Mouse (Mus musculus): ENCODE measurements around the gene Tex30. TPM values are rescaled to one million over a fixed set of nuclear protein-coding genes. Genes with fewer than 3 reads are reported as not detected.
A peak's percentile ranks its signal among the peaks of the same experiment; 100 is the strongest.

Gene Tex30
- 24.3 and 25.1 TPM in 2 replicates for polyA plus RNA-seq (2012; rRNA removed)

- H3K4me1 ChIP-seq (replicated peaks; ENCODE audit: control insufficient read depth, insufficient read depth, low read length): peaks cover 3% of the 10 kb centered on the region
- H3K4me3 ChIP-seq (ENCODE audit: control insufficient read depth, insufficient read depth, low read length): peak within 1 kb of the TSS; percentile 74
- under 1% methylated on average over 55 of the region's 55 CpGs for WGBS
- TF ChIP-seq CTCF (IDR thresholded peaks at IDR 0.05; ENCODE audit: borderline replicate concordance, control insufficient read depth, extremely low read depth, insufficient read depth, low read length, poor library complexity) (no peak), POLR2A (IDR thresholded peaks at IDR 0.05; ENCODE audit: control insufficient read depth, extremely low read depth, insufficient read depth, low read length, poor library complexity) (peak; percentile 87)
- peak; percentile 93 for DNase-seq
- H3K36me3 ChIP-seq (ENCODE audit: control insufficient read depth, insufficient read depth, low read length): no peaks in the 10 kb centered on the region
- no peaks in the 10 kb centered on the region for H3K27me3 ChIP-seq (ENCODE audit: control insufficient read depth, insufficient read depth, low read length)
- H3K27ac ChIP-seq (ENCODE audit: control insufficient read depth, insufficient read depth, low read length): peak within 1 kb of the TSS; percentile 64
These were observed at the start of gene Tex30 for GRCm38 (mm10) chr1:44102259-44102717. Gene Tex30, minus strand, starts transcription at chr1:44102441.

- TF ChIP-seq POLR2A (IDR thresholded peaks at IDR 0.05; ENCODE audit: control insufficient read depth, extremely low read depth, insufficient read depth, low read length, poor library complexity): no peak
- TF ChIP-seq CTCF (IDR thresholded peaks at IDR 0.05; ENCODE audit: borderline replicate concordance, control insufficient read depth, extremely low read depth, insufficient read depth, low read length, poor library complexity): no peak
- H3K4me3 ChIP-seq (ENCODE audit: control insufficient read depth, insufficient read depth, low read length): no peak overlapping the region
- no peak overlapping the region for H3K27ac ChIP-seq (ENCODE audit: control insufficient read depth, insufficient read depth, low read length)
- no peaks in the 10 kb centered on the region for H3K36me3 ChIP-seq (ENCODE audit: control insufficient read depth, insufficient read depth, low read length)
- DNase-seq: no peak
- 44% methylated on average over 6 of the region's 6 CpGs for WGBS
- H3K27me3 ChIP-seq (ENCODE audit: control insufficient read depth, insufficient read depth, low read length): no peaks in the 10 kb centered on the region
- no peaks in the 10 kb centered on the region for H3K4me1 ChIP-seq (replicated peaks; ENCODE audit: control insufficient read depth, insufficient read depth, low read length)
These were observed 46.5 kb upstream of the Tex30 start for GRCm38 (mm10) chr1:44148706-44149105.

- Histone ChIP-seq H3K27me3 (ENCODE audit: control insufficient read depth, insufficient read depth, low read length) (no peaks in the 10 kb centered on the region), H3K4me1 (replicated peaks; ENCODE audit: control insufficient read depth, insufficient read depth, low read length) (no peaks in the 10 kb centered on the region), H3K36me3 (ENCODE audit: control insufficient read depth, insufficient read depth, low read length) (no peaks in the 10 kb centered on the region), H3K27ac (ENCODE audit: control insufficient read depth, insufficient read depth, low read length) (peak within 1 kb of the TSS; percentile 2; the same call in 1 of the 2 replicates), H3K4me3 (ENCODE audit: control insufficient read depth, insufficient read depth, low read length) (peak within 1 kb of the TSS; percentile 61)
- peak; percentile 85 for TF ChIP-seq POLR2A (IDR thresholded peaks at IDR 0.05; ENCODE audit: control insufficient read depth, extremely low read depth, insufficient read depth, low read length, poor library complexity)
- peak; percentile 50; the same call in 1 of the 2 replicates for TF ChIP-seq CTCF (IDR thresholded peaks at IDR 0.05; ENCODE audit: borderline replicate concordance, control insufficient read depth, extremely low read depth, insufficient read depth, low read length, poor library complexity)
- WGBS: under 1% methylated on average over 66 of the region's 66 CpGs
- DNase-seq: peak; percentile 85
These were observed 45.5 kb upstream of the Tex30 start, which contains the start of gene Ercc5 for GRCm38 (mm10) chr1:44147563-44148381. Gene Ercc5, plus strand, starts transcription at chr1:44147744.

- Histone ChIP-seq H3K4me3 (ENCODE audit: control insufficient read depth, insufficient read depth, low read length) (no peak overlapping the region), H3K27me3 (ENCODE audit: control insufficient read depth, insufficient read depth, low read length) (no peaks in the 10 kb centered on the region), H3K27ac (ENCODE audit: control insufficient read depth, insufficient read depth, low read length) (no peak overlapping the region), H3K36me3 (ENCODE audit: control insufficient read depth, insufficient read depth, low read length) (no peaks in the 10 kb centered on the region), H3K4me1 (replicated peaks; ENCODE audit: control insufficient read depth, insufficient read depth, low read length) (no peaks in the 10 kb centered on the region)
- DNase-seq: no peak
- 96% methylated on average over 5 of the region's 5 CpGs for WGBS
- TF ChIP-seq POLR2A (IDR thresholded peaks at IDR 0.05; ENCODE audit: control insufficient read depth, extremely low read depth, insufficient read depth, low read length, poor library complexity) (no peak), CTCF (IDR thresholded peaks at IDR 0.05; ENCODE audit: borderline replicate concordance, control insufficient read depth, extremely low read depth, insufficient read depth, low read length, poor library complexity) (no peak)
These were observed 40.5 kb upstream of the Tex30 start for GRCm38 (mm10) chr1:44142747-44143146.

DNA sequence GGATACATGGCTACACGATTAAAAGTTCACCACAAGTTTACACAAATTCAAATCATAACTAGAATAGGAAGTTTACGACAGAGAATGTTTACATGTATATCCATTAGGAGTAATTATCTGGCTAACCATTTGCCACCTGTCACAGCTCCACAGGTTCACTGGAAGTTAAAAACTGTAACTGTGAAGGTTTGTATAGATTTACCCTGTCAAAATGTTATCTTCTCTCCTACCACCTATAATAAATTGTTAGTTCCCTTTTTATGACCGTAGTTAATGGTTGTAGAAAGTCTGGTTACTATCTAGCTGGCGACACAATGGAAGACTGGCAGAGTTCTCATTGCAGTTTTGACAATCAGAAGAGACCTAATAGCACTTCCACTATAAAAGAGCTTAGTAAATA lies 38.0 kb upstream of the Tex30 start:
- Histone ChIP-seq H3K4me1 (replicated peaks; ENCODE audit: control insufficient read depth, insufficient read depth, low read length) (no peaks in the 10 kb centered on the region), H3K36me3 (ENCODE audit: control insufficient read depth, insufficient read depth, low read length) (no peaks in the 10 kb centered on the region), H3K4me3 (ENCODE audit: control insufficient read depth, insufficient read depth, low read length) (no peak overlapping the region), H3K27me3 (ENCODE audit: control insufficient read depth, insufficient read depth, low read length) (no peaks in the 10 kb centered on the region), H3K27ac (ENCODE audit: control insufficient read depth, insufficient read depth, low read length) (no peak overlapping the region)
- TF ChIP-seq POLR2A (IDR thresholded peaks at IDR 0.05; ENCODE audit: control insufficient read depth, extremely low read depth, insufficient read depth, low read length, poor library complexity) (no peak), CTCF (IDR thresholded peaks at IDR 0.05; ENCODE audit: borderline replicate concordance, control insufficient read depth, extremely low read depth, insufficient read depth, low read length, poor library complexity) (no peak)
- DNase-seq: no peak
- 92% methylated on average over 4 of the region's 4 CpGs for WGBS

DNA sequence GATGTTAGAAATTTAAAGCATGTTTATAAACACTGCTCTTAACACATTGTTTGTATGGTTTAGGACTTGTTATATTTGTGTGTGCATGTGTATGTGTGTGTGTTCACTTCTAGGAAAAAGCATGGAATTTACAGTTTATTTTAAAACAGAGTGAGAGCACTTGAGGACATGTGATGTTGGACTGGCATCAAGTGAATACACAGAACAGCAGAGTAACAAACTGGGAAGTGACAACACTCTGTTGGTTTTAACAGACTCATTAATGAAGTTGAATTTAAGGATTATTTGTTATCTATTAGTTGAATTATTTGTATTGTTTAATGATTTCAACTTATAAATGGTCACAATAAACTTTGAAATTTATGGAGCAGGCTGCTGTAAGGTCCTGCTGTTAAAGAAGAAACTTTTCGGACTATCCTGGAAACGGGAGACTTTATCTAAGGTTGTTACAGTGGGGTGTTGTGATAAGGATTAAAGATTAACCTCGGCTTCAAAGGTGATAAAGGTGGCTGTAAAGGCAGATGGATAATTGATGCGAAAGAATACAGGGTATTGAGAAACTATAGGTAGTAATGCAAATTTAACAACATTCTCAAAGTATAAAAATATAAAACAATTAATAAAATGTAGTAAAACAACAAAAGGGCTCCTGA lies 27.8 kb upstream of the Tex30 start:
- DNase-seq: no peak
- Histone ChIP-seq H3K36me3 (ENCODE audit: control insufficient read depth, insufficient read depth, low read length) (no peaks in the 10 kb centered on the region; the same call in 1 of the 2 replicates), H3K4me1 (replicated peaks; ENCODE audit: control insufficient read depth, insufficient read depth, low read length) (no peaks in the 10 kb centered on the region), H3K27ac (ENCODE audit: control insufficient read depth, insufficient read depth, low read length) (no peak overlapping the region), H3K27me3 (ENCODE audit: control insufficient read depth, insufficient read depth, low read length) (no peaks in the 10 kb centered on the region), H3K4me3 (ENCODE audit: control insufficient read depth, insufficient read depth, low read length) (no peak overlapping the region)
- 95% methylated on average over 4 of the region's 4 CpGs for whole genome bisulfite sequencing
- TF ChIP-seq CTCF (IDR thresholded peaks at IDR 0.05; ENCODE audit: borderline replicate concordance, control insufficient read depth, extremely low read depth, insufficient read depth, low read length, poor library complexity) (no peak), POLR2A (IDR thresholded peaks at IDR 0.05; ENCODE audit: control insufficient read depth, extremely low read depth, insufficient read depth, low read length, poor library complexity) (no peak)
